Mouse (Mus musculus) layer of hippocampus, adult 6 months (tissue): ENCODE measurements around the gene Myadm. TPM values are rescaled to one million over a fixed set of nuclear protein-coding genes. Genes with fewer than 3 reads are reported as not detected.

Source experiments
- long read RNA-seq, 2 experiments: library from polyadenylated mRNA; unstranded; transcript quantifications; one replicate each; pipeline ENCODE4 v2.0.0; 2019 to 2020
- polyA plus RNA-seq: library from polyadenylated mRNA; unstranded; fragments of <200 nt; fragmentation: Nextera tagmentation; gene quantifications from 2 replicates; pipeline ENCODE4 v1.2.3, GENCODE M21; 2021

Gene Myadm
- 38.8 and 45.1 TPM in 2 replicates for polyA plus RNA-seq
- long read RNA-seq, experiment 1, partial matches to known transcripts, result 0 of 2 reads
- long read RNA-seq, experiment 1, other reads (novel, unspliced or antisense), result 0 of 2 reads
- long read RNA-seq, experiment 2, full-length matches to known transcripts, result 16 of 21 reads
- long read RNA-seq, experiment 2, partial matches to known transcripts, result 5 of 21 reads
- long read RNA-seq, experiment 2, other reads (novel, unspliced or antisense), result 0 of 21 reads

GRCm38 (mm10) chr7:3288976-3289970 lies at the start of gene Myadm, which contains the start of gene Prkcg:
Gene Myadm (plus strand): TSS chr7:3289080.
Gene Prkcg (plus strand): TSS chr7:3289179.

DNA sequence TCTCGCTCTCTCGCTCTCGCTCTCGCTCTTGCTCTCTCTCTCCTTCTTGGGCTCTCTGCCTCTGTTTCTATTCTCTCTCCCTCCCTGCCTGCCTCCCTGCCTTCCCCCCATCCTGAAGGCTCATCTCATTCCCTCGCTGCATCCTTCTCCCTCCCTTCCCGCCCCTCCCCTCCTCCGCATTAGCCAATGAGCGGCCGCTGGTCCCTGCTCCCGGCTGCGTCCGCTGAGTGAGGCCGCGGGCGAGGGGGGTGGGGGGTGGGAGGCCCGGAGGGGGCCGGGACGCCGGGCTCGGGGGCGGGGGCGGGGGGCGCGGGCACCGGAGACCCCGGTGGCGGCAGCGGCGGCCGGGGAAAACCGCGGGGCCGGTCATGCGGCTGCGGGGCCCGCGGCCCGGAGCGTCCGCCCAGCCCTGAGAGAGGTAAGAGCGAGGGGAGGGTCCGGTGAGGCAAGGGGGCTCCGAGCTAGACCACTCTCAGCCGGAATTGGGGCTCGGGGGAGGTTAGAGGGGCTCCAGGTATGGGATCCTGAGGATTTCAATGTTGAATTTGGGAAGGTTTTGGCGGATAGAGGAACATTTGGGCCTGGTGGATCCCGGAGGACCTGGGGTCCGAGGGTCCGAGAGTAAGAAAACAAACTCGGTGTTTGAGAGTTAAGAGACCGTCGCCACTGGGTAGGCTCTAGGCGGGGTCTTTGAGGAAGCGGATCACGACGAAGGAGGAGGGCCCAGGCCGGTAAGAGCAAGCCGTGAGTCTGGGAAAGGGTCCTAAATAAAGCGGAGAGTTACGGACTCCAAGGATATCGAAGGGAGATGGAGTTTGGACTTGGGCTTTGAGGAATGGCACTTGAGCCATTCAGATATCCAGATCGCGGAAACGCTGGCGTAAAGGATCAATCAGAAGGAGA lies 44.0 kb downstream of the Myadm start, which contains the start of gene Cacng7:
Cacng7 (plus strand) TSS at position 337 of the 903 bp plus-strand sequence.

Other genes with a start within 250 kb of the Myadm start
- gene AU018091, start 119.9 kb upstream of the Myadm start, polyA plus RNA-seq, result not detected in 2 replicates
- 0.03 TPM in 1 of 2 replicates, not detected in the other for gene Nlrp12, start 39.3 kb upstream of the Myadm start, polyA plus RNA-seq
- gene Prkcg, start 99 bp downstream of the Myadm start, polyA plus RNA-seq, result 249 and 307 TPM in 2 replicates
- 5.6 and 7.9 TPM in 2 replicates for gene Cacng7, start 43.9 kb downstream of the Myadm start, polyA plus RNA-seq
- gene Cacng8, start 101.6 kb downstream of the Myadm start, polyA plus RNA-seq, result 32.7 and 32.8 TPM in 2 replicates
- 1.1 and 1.6 TPM in 2 replicates for gene Cacng6, start 135.1 kb downstream of the Myadm start, polyA plus RNA-seq
- 0.13 TPM in 1 of 2 replicates, not detected in the other for gene Tarm1, start 213.5 kb downstream of the Myadm start, polyA plus RNA-seq